Mouse (Mus musculus): Measurements from ENCODE around the gene Evi2a.
A peak's percentile ranks its signal among the peaks of the same experiment; 100 is the strongest.

Gene Evi2a

GRCm38 (mm10) chr11:79530333-79530761 is at the start of gene Evi2a, which contains the start of gene Evi2:
Evi2a (minus strand) TSS chr11:79530609.
Evi2 (minus strand) TSS chr11:79530589.
- peak; percentile 59 for DNase-seq (ENCODE audit: low spot score)

- peak; percentile 77 for DNase-seq (ENCODE audit: low spot score)
These were observed 47.3 kb upstream of the Evi2a start for GRCm38 (mm10) chr11:79577741-79578140.

- DNase-seq (ENCODE audit: low spot score): no peak
These were observed 45.1 kb upstream of the Evi2a start for GRCm38 (mm10) chr11:79575383-79576073.

- DNase-seq (ENCODE audit: low spot score): no peak
These were observed 43.4 kb upstream of the Evi2a start for GRCm38 (mm10) chr11:79573836-79574235.

GRCm38 (mm10) chr11:79570319-79570718 is 39.9 kb upstream of the Evi2a start:
- DNase-seq (ENCODE audit: low spot score): no peak

- DNase-seq (ENCODE audit: low spot score): no peak
These were observed 37.9 kb upstream of the Evi2a start for GRCm38 (mm10) chr11:79568197-79568911.

GRCm38 (mm10) chr11:79566947-79567346 is 36.5 kb upstream of the Evi2a start:
- no peak for DNase-seq (ENCODE audit: low spot score)

GRCm38 (mm10) chr11:79563493-79563892 is 33.1 kb upstream of the Evi2a start:
- DNase-seq (ENCODE audit: low spot score): no peak

GRCm38 (mm10) chr11:79560536-79560935 is 30.1 kb upstream of the Evi2a start:
- DNase-seq (ENCODE audit: low spot score): no peak

GRCm38 (mm10) chr11:79552622-79553021 is 22.2 kb upstream of the Evi2a start:
- no peak for DNase-seq (ENCODE audit: low spot score)

- no peak for DNase-seq (ENCODE audit: low spot score)
These were observed 5.9 kb upstream of the Evi2a start for GRCm38 (mm10) chr11:79536293-79536692.

- no peak for DNase-seq (ENCODE audit: low spot score)
These were observed 5.1 kb upstream of the Evi2a start for GRCm38 (mm10) chr11:79535554-79535953.

GRCm38 (mm10) chr11:79533950-79534690 is 3.7 kb upstream of the Evi2a start:
- no peak for DNase-seq (ENCODE audit: low spot score)

- no peak for DNase-seq (ENCODE audit: low spot score)
These were observed 2.9 kb upstream of the Evi2a start for GRCm38 (mm10) chr11:79533311-79533710.

GRCm38 (mm10) chr11:79531485-79531884 is 1.1 kb upstream of the Evi2a start:
- DNase-seq (ENCODE audit: low spot score): no peak

GRCm38 (mm10) chr11:79530774-79531173 is 365 bp upstream of the Evi2a start:
- no peak for DNase-seq (ENCODE audit: low spot score)

- no peak for DNase-seq (ENCODE audit: low spot score)
These were observed 673 bp downstream of the Evi2a start for GRCm38 (mm10) chr11:79529736-79530135.

GRCm38 (mm10) chr11:79529226-79529625 is 1.2 kb downstream of the Evi2a start:
- DNase-seq (ENCODE audit: low spot score): no peak

GRCm38 (mm10) chr11:79528601-79529000 is 1.8 kb downstream of the Evi2a start:
- DNase-seq (ENCODE audit: low spot score): no peak

GRCm38 (mm10) chr11:79527739-79528384 is 2.5 kb downstream of the Evi2a start:
- DNase-seq (ENCODE audit: low spot score): no peak

- DNase-seq (ENCODE audit: low spot score): no peak
These were observed 3.2 kb downstream of the Evi2a start for GRCm38 (mm10) chr11:79527015-79527738.

- DNase-seq (ENCODE audit: low spot score): no peak
These were observed 3.9 kb downstream of the Evi2a start for GRCm38 (mm10) chr11:79526549-79526948.
